Mouse (Mus musculus) thymus, adult 2 months (tissue): Measurements from ENCODE around the gene Cryba4. TPM values are rescaled to one million over a fixed set of nuclear protein-coding genes. Genes with fewer than 3 reads are reported as not detected.

Source experiments
- DNase-seq: peaks from one replicate; pipeline ENCODE4 v3.0.0; 2021
- H3K27ac ChIP-seq: fragments of 200-500 bp; 2 replicates; pipeline ENCODE4 v1.5.1; 2012; ENCODE audit warnings: low read length, control low read depth; ENCODE audit not compliant: control insufficient read depth, insufficient read depth
- H3K27me3 ChIP-seq: fragments of 200-500 bp; 2 replicates; pipeline ENCODE4 v1.6.1; 2012; ENCODE audit warnings: mild to moderate bottlenecking, low read length, moderate library complexity, mixed read lengths; ENCODE audit not compliant: control insufficient read depth, insufficient read depth
- H3K36me3 ChIP-seq: fragments of 200-500 bp; 2 replicates; pipeline ENCODE4 v1.6.1; 2012; ENCODE audit warnings: mild to moderate bottlenecking, low read length, moderate library complexity; ENCODE audit not compliant: control insufficient read depth, insufficient read depth
- H3K4me1 ChIP-seq: fragments of 200-500 bp; replicated peaks from 2 replicates; pipeline ENCODE4 v1.6.1; 2012; ENCODE audit warnings: low read length; ENCODE audit not compliant: control insufficient read depth, insufficient read depth
- H3K4me3 ChIP-seq: fragments of 200-500 bp; 2 replicates; pipeline ENCODE4 v1.5.1; 2012; ENCODE audit warnings: mild to moderate bottlenecking, low read length, control low read depth, moderate library complexity; ENCODE audit not compliant: control insufficient read depth, insufficient read depth
- CTCF ChIP-seq: fragments of 200-500 bp; IDR thresholded peaks from 2 replicates; pipeline ENCODE4 v1.5.1; 2012; ENCODE audit warnings: mild to moderate bottlenecking, control low read depth, low read length, moderate library complexity, borderline replicate concordance; ENCODE audit not compliant: control insufficient read depth, poor library complexity, insufficient read depth; ENCODE audit errors: extremely low read depth
- POLR2A ChIP-seq: fragments of 200-500 bp; IDR thresholded peaks from 2 replicates; pipeline ENCODE4 v1.6.1; 2012; ENCODE audit warnings: mild to moderate bottlenecking, low read length, control low read depth, moderate library complexity; ENCODE audit not compliant: control insufficient read depth, poor library complexity, insufficient read depth; ENCODE audit errors: extremely low read depth
- WGBS: fragments of 180-500 bp; shearing (Covaris S2); methylation state at CpG from one replicate; pipeline ENCODE4 v1.1.7; 2018; 5-methylcytosine and 5-hydroxymethylcytosine counted together
- polyA plus RNA-seq: library from polyadenylated mRNA; depleted of rRNA; stranded (reverse); fragments of >200 nt; gene quantifications from 2 replicates; pipeline ENCODE4 v1.2.3, GENCODE M21; 2012

The Cryba4 gene
- polyA plus RNA-seq, 1 experiment, result 3.1 TPM

DNA sequence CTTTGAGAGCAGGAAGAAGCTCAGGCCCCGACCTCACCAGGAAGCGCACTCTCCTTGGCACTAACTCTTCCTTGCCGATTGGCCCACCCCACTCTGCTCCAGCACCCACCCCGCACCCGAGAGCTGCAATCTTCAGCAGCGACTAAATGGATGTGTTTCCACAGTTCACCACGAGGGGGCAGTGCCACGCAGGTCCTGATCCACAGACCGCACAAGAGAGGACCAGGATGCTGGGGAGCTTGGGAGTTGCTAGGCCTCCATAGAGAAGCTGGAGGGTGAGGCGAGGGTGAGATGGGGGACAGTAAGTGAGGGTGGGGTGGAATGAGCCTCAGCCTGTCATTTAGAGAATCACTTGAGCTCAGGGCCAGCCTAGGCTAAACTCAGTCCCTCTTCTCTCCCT lies 11.6 kb downstream of the Cryba4 start:
- Histone ChIP-seq H3K36me3 (no peaks in the 10 kb centered on the region), H3K27ac (no peak overlapping the region), H3K4me1 (peaks cover 16% of the 10 kb centered on the region), H3K4me3 (no peak overlapping the region), H3K27me3 (no peaks in the 10 kb centered on the region)
- TF ChIP-seq CTCF (peak; percentile 95), POLR2A (no peak)
- 2% methylated on average over 10 of the region's 10 CpGs for WGBS
- peak; percentile 89 for DNase-seq

DNA sequence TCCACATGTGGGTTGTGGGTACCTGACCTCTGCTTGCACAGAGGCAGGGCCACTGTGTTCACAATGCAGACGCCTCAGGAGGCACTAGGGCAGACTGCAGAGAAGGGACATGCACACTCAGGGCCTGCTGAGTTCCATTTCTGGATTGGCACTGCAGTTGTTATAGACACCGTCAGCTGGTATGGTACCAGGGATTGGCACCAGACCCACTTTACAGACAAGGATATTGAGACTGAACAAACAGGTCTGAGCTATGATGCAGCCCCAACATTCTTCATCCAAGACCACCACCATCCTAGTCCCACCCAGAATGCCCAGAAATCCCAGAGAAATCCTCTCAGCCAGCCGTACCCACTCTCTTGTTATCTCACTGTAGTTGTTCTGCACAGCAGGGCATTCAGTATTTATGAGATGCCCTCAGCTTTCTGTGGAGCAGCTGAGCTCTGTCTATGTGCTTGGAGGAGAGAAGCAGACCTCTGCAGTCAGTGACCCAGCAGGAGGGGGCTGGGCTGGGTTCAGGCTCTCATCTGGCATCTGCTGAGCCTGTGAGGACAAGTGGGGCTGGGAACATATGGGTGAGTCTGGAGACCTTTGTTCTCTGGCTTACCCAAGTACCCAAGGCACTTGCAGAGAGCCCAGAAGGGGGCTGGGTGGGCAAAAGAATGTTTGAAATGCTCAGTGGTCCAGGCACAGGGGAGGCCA lies 13.4 kb downstream of the Cryba4 start:
- no peak overlapping the region for H3K27ac ChIP-seq
- no peak for DNase-seq
- H3K4me3 ChIP-seq, result no peak overlapping the region
- no peak for TF ChIP-seq POLR2A
- TF ChIP-seq CTCF, result no peak
- H3K27me3 ChIP-seq, result no peaks in the 10 kb centered on the region
- peaks cover 16% of the 10 kb centered on the region for H3K4me1 ChIP-seq
- no peaks in the 10 kb centered on the region for H3K36me3 ChIP-seq
- 89% methylated on average over 3 of the region's 3 CpGs for WGBS

DNA sequence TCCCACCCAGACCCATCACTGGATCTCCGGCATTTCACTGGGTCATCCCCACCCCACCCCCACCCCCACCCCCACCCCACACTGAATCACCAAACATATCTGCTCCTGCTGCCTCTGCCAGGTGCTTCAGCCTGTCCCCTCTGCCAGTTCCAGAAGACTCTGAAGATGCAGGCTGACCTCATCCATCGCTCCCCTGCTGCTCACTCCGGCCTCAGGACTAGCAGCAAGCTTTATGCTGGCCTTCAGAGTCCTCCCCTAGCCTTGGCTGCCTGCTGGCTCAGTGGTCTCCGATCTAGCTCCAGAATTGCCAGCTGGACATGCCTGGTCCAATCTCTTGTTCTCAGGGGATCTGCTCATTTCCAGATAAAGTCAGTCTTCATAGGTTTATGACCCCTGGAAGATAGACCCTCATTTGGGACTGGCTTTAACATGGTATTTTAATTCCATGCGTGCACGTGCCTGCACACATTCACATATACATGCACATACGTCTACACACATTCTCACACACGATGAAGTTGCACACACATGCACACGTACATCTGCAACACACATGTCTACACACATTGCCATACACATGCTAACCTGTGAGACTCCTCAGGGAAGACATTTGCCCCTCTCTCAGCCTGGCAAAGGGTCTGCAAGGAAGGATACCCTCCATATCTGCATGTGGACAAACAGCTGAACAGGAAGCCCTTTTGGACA lies 14.3 kb downstream of the Cryba4 start:
- H3K27ac ChIP-seq, result no peak overlapping the region
- DNase-seq, result no peak
- TF ChIP-seq POLR2A, result no peak
- TF ChIP-seq CTCF, result no peak
- WGBS, result 82% methylated on average over 9 of the region's 9 CpGs
- H3K4me3 ChIP-seq, result no peak overlapping the region
- H3K27me3 ChIP-seq, result no peaks in the 10 kb centered on the region
- no peaks in the 10 kb centered on the region for H3K36me3 ChIP-seq
- H3K4me1 ChIP-seq, result peaks cover 16% of the 10 kb centered on the region

DNA sequence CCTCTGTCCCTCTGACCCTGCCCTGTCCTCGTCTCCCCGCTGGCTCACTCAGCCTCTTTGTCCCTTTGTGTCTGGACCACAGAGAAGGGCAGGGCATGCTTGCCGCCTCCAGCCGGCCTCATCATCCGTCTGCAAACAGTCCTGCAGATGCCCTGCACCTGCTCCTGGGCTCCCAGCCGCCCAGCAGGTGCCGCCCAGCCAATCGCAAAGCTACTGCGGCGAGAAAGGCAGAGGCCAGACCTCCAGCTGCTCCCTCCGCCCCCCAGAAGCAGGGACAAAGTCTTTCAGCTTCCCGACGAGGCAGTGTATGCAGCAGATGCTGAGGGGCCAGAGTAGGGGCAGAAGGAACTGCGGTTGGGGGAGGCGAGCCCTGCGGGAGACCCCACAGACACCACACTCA lies 14.9 kb downstream of the Cryba4 start:
- Histone ChIP-seq H3K36me3 (no peaks in the 10 kb centered on the region), H3K27me3 (no peaks in the 10 kb centered on the region), H3K4me3 (no peak overlapping the region), H3K4me1 (peaks cover 16% of the 10 kb centered on the region), H3K27ac (no peak overlapping the region)
- WGBS, result 12% methylated on average over 16 of the region's 16 CpGs
- TF ChIP-seq CTCF (no peak), POLR2A (no peak)
- DNase-seq, result peak; percentile 43

- TF ChIP-seq POLR2A, result no peak
- TF ChIP-seq CTCF, result no peak
- H3K27ac ChIP-seq, result no peak overlapping the region
- H3K27me3 ChIP-seq, result no peaks in the 10 kb centered on the region
- no peak overlapping the region for H3K4me3 ChIP-seq
- 88% methylated on average over 2 of the region's 2 CpGs for WGBS
- DNase-seq, result no peak
- H3K4me1 ChIP-seq, result peaks cover 12% of the 10 kb centered on the region
- no peaks in the 10 kb centered on the region for H3K36me3 ChIP-seq
Observed at GRCm38 (mm10) chr5:112236631-112237030, 15.7 kb downstream of the Cryba4 start.

GRCm38 (mm10) chr5:112235806-112236205 lies 16.5 kb downstream of the Cryba4 start:
- Histone ChIP-seq H3K27me3 (no peaks in the 10 kb centered on the region), H3K4me3 (no peak overlapping the region), H3K36me3 (no peaks in the 10 kb centered on the region), H3K27ac (no peak overlapping the region), H3K4me1 (peaks cover 12% of the 10 kb centered on the region)
- no peak for DNase-seq
- TF ChIP-seq CTCF (no peak), POLR2A (no peak)
- WGBS, result 86% methylated on average over 5 of the region's 5 CpGs
